Mouse (Mus musculus): Measurements from ENCODE around the gene Arhgap15. TPM values are rescaled to one million over a fixed set of nuclear protein-coding genes. Genes with fewer than 3 reads are reported as not detected.

Gene Arhgap15
- total and polyA plus RNA-seq, 3 experiments = 1.5 to 2.8 TPM; not detected in 1

GRCm38 (mm10) chr2:43769850-43770570 is 21.4 kb downstream of the Arhgap15 start:
- peak; percentile 29 for DNase-seq (ENCODE audit: low read depth, low spot score)
- no peaks in the 10 kb centered on the region for H3K79me2 ChIP-seq (ENCODE audit: control insufficient read depth, insufficient read depth, low read length, poor library complexity)
- H3K4me1 ChIP-seq (ENCODE audit: control insufficient read depth in 1 of 2, insufficient read depth in 2 of 2, low read length in 2 of 2) = peaks cover 11% of the 10 kb centered on the region in 2 experiments
- H3K9me3 ChIP-seq (replicated peaks; ENCODE audit: insufficient read depth, low read length) = no peaks in the 10 kb centered on the region
- no peak overlapping the region for H3K4me3 ChIP-seq (ENCODE audit: control insufficient read depth in 1 of 2, insufficient read depth in 1 of 2, low read depth in 2 of 2, low read length in 2 of 2)
- H3K27me3 ChIP-seq (ENCODE audit: control insufficient read depth in 1 of 2, insufficient read depth in 2 of 2, low read length in 2 of 2) = no peaks in the 10 kb centered on the region
- H3K27ac ChIP-seq (ENCODE audit: control insufficient read depth, low read depth, low read length) = no peak overlapping the region
- peaks cover 0 to 23% of the 10 kb centered on the region in 2 experiments; a peak in 2 of 4 replicates for H3K36me3 ChIP-seq (ENCODE audit: control insufficient read depth in 1 of 2, insufficient read depth in 2 of 2, low read length in 2 of 2)
- TF ChIP-seq RCOR1 (IDR thresholded peaks at IDR 0.05; ENCODE audit: low read depth, low read length) (peak; percentile 58; the same call in 1 of the 2 replicates), EP300 (IDR thresholded peaks at IDR 0.05; ENCODE audit: low read depth in 1 of 2, low read length in 2 of 2) (peak; percentile 50 to 84), GATA1 (IDR thresholded peaks at IDR 0.05; ENCODE audit: low read depth, low read length) (peak; percentile 76), TCF12 (IDR thresholded peaks at IDR 0.05; ENCODE audit: low read depth, low read length) (peak; percentile 87), SIN3A (IDR thresholded peaks at IDR 0.05; ENCODE audit: low read length) (no peak)
- no peak overlapping the region for H3K9ac ChIP-seq (ENCODE audit: control insufficient read depth, low read depth, low read length, poor library complexity, severe bottlenecking)

- Histone ChIP-seq H3K79me2 (ENCODE audit: control insufficient read depth, insufficient read depth, low read length, poor library complexity) (no peaks in the 10 kb centered on the region), H3K4me1 (ENCODE audit: control insufficient read depth in 1 of 2, insufficient read depth in 2 of 2, low read length in 2 of 2) (peaks cover 11% of the 10 kb centered on the region in 2 experiments), H3K27ac (ENCODE audit: control insufficient read depth, low read depth, low read length) (peak overlapping the region; percentile 56), H3K36me3 (ENCODE audit: control insufficient read depth in 1 of 2, insufficient read depth in 2 of 2, low read length in 2 of 2) (peaks cover 0 to 23% of the 10 kb centered on the region in 2 experiments; a peak in 2 of 4 replicates), H3K27me3 (ENCODE audit: control insufficient read depth in 1 of 2, insufficient read depth in 2 of 2, low read length in 2 of 2) (no peaks in the 10 kb centered on the region), H3K9me3 (replicated peaks; ENCODE audit: insufficient read depth, low read length) (no peaks in the 10 kb centered on the region), H3K9ac (ENCODE audit: control insufficient read depth, low read depth, low read length, poor library complexity, severe bottlenecking) (peak overlapping the region; percentile 45; the same call in 1 of the 2 replicates), H3K4me3 (ENCODE audit: control insufficient read depth in 1 of 2, insufficient read depth in 1 of 2, low read depth in 2 of 2, low read length in 2 of 2) (peak overlapping the region in 1 of 2 experiments; percentile 28; a peak in 2 of 4 replicates)
- peak; percentile 87 for DNase-seq (ENCODE audit: low read depth, low spot score)
- no peak for TF ChIP-seq HCFC1 (IDR thresholded peaks at IDR 0.05; ENCODE audit: low read depth, low read length)
- peak; percentile 34; the same call in 1 of the 2 replicates for TF ChIP-seq MAX (IDR thresholded peaks at IDR 0.05; ENCODE audit: low read length)
- TF ChIP-seq MYC (IDR thresholded peaks at IDR 0.05; ENCODE audit: low read depth, low read length) = peak; percentile 55; the same call in 1 of the 2 replicates
- no peak for TF ChIP-seq UBTF (IDR thresholded peaks at IDR 0.05; ENCODE audit: borderline replicate concordance, insufficient read depth, low read depth, low read length)
- TF ChIP-seq RCOR1 (IDR thresholded peaks at IDR 0.05; ENCODE audit: low read depth, low read length) = peak; percentile 47; the same call in 1 of the 2 replicates
- no peak for TF ChIP-seq POLR2A (IDR thresholded peaks at IDR 0.05; ENCODE audit: control insufficient read depth in 1 of 2, insufficient read depth in 1 of 2, low read depth in 1 of 2, low read length in 2 of 2, poor library complexity in 1 of 2)
- peak; percentile 45 for TF ChIP-seq BHLHE40 (IDR thresholded peaks at IDR 0.05; ENCODE audit: borderline replicate concordance, low read depth, low read length)
- no peak for TF ChIP-seq POLR2AphosphoS5 (IDR thresholded peaks at IDR 0.05; ENCODE audit: borderline replicate concordance, low read depth, low read length)
- no peak for TF ChIP-seq JUND (IDR thresholded peaks at IDR 0.05; ENCODE audit: low read depth, low read length)
- TF ChIP-seq CTCF (IDR thresholded peaks at IDR 0.05 in 2 of 3, conservative IDR thresholded peaks at IDR 0.05 in 1 of 3; ENCODE audit: control insufficient read depth in 1 of 3, insufficient read depth in 1 of 3, low read depth in 2 of 3, low read length in 3 of 3, poor library complexity in 1 of 3, severe bottlenecking in 1 of 3) = no peak
- TF ChIP-seq ZMIZ1 (IDR thresholded peaks at IDR 0.05; ENCODE audit: low read depth, low read length) = no peak
- peak; percentile 30 to 84; a peak in 3 of 4 replicates for TF ChIP-seq EP300 (IDR thresholded peaks at IDR 0.05; ENCODE audit: low read depth in 1 of 2, low read length in 2 of 2)
- no peak for TF ChIP-seq RAD21 (IDR thresholded peaks at IDR 0.05; ENCODE audit: low read depth, low read length)
- TF ChIP-seq MXI1 (IDR thresholded peaks at IDR 0.05; ENCODE audit: low read depth, low read length) = peak; percentile 57; the same call in 1 of the 2 replicates
- no peak for TF ChIP-seq ZKSCAN1 (IDR thresholded peaks at IDR 0.05; ENCODE audit: low read depth, low read length)
- TF ChIP-seq ZNF384 (IDR thresholded peaks at IDR 0.05; ENCODE audit: low read depth, low read length) = no peak
- no peak for TF ChIP-seq MYB (IDR thresholded peaks at IDR 0.05; ENCODE audit: low read depth, low read length)
- no peak for TF ChIP-seq USF1 (IDR thresholded peaks at IDR 0.05; ENCODE audit: low read depth, low read length)
- TF ChIP-seq E2F4 (IDR thresholded peaks at IDR 0.05; ENCODE audit: borderline replicate concordance, low read depth, low read length) = no peak
- no peak for TF ChIP-seq SMC3 (IDR thresholded peaks at IDR 0.05; ENCODE audit: low read depth, low read length)
- TF ChIP-seq MAFK (IDR thresholded peaks at IDR 0.05; ENCODE audit: borderline replicate concordance, low read depth, low read length) = no peak
- TF ChIP-seq SIN3A (IDR thresholded peaks at IDR 0.05; ENCODE audit: low read length) = peak; percentile 59; the same call in 1 of the 2 replicates
- no peak; the same call in 1 of the 2 replicates for TF ChIP-seq GATA1 (IDR thresholded peaks at IDR 0.05; ENCODE audit: low read depth, low read length)
- TF ChIP-seq NELFE (IDR thresholded peaks at IDR 0.05; ENCODE audit: low read depth, low read length) = no peak
- no peak for TF ChIP-seq NRF1 (IDR thresholded peaks at IDR 0.05; ENCODE audit: insufficient read depth, low read depth, low read length, poor library complexity, severe bottlenecking)
- no peak for TF ChIP-seq MEF2A (IDR thresholded peaks at IDR 0.05; ENCODE audit: extremely low read depth, insufficient replicate concordance, low read depth, low read length, poor library complexity, severe bottlenecking)
- TF ChIP-seq MAZ (IDR thresholded peaks at IDR 0.05; ENCODE audit: low read depth, low read length) = no peak
- 0 out of 2 replicates have a peak, but pooled peaks have one; percentile 11 for TF ChIP-seq TBP (IDR thresholded peaks at IDR 0.05; ENCODE audit: low read depth, low read length)
These were observed 24.0 kb downstream of the Arhgap15 start for GRCm38 (mm10) chr2:43772640-43773039.
